Mouse (Mus musculus) myocyte (in vitro differentiated cells): ENCODE measurements at regions not wholly inside any gene's neighbourhood (a gene's known extent, or its start where the extent isn't known, plus 50 kb on each side); places are given as distances from the start of the nearest gene placed in this dataset.

Source experiments
- H3K27me3 ChIP-seq: one replicate; pipeline ENCODE4 v1.6.1; 2011; ENCODE audit not compliant: control insufficient read depth, insufficient read depth, insufficient read length
- H3K36me3 ChIP-seq: one replicate; pipeline ENCODE4 v1.6.1; 2011; ENCODE audit not compliant: control insufficient read depth, insufficient read depth
- H3K4me2 ChIP-seq: one replicate; pipeline ENCODE4 v1.6.1; 2011; ENCODE audit warnings: low read depth, control low read depth
- H3K4me3 ChIP-seq: one replicate; pipeline ENCODE4 v1.5.1; 2011; ENCODE audit warnings: mild to moderate bottlenecking, control low read depth, moderate library complexity
- H3K79me2 ChIP-seq: one replicate; pipeline ENCODE4 v1.6.1; 2011; ENCODE audit not compliant: control insufficient read depth, insufficient read depth
- H3ac ChIP-seq: one replicate; pipeline ENCODE4 v1.6.1; 2011; ENCODE audit not compliant: control insufficient read depth, insufficient read length
- CEBPB ChIP-seq: IDR thresholded peaks from 2 replicates; pipeline ENCODE4 v1.6.1; 2011; ENCODE audit warnings: mild to moderate bottlenecking, moderate library complexity; ENCODE audit not compliant: poor library complexity, insufficient read depth, severe bottlenecking
- E2F4 ChIP-seq: IDR thresholded peaks from one replicate; pipeline ENCODE4 v1.6.1; 2011; ENCODE audit warnings: mild to moderate bottlenecking, control low read depth, moderate library complexity; ENCODE audit not compliant: insufficient read depth
- MAX ChIP-seq: IDR thresholded peaks from one replicate; pipeline ENCODE4 v1.6.1; 2011; ENCODE audit warnings: low read depth, mild to moderate bottlenecking, control low read depth
- MYOD1 ChIP-seq, 3 experiments: IDR thresholded peaks; one replicate each; pipeline ENCODE4 v1.6.1; 2011; ENCODE audit warnings: control low read depth in 2 of 3, low read depth in 2 of 3, mild to moderate bottlenecking in 2 of 3, moderate library complexity in 1 of 3; ENCODE audit not compliant: insufficient read length in 2 of 3, control insufficient read depth in 1 of 3
- MYOG ChIP-seq, 3 experiments: IDR thresholded peaks; one replicate each; pipeline ENCODE4 v1.6.1; 2011; ENCODE audit warnings: control low read depth in 2 of 3, low read depth in 2 of 3, mild to moderate bottlenecking in 2 of 3; ENCODE audit not compliant: insufficient read length in 2 of 3, control insufficient read depth in 1 of 3, insufficient read depth in 1 of 3
- POLR2A ChIP-seq: IDR thresholded peaks from one replicate; pipeline ENCODE4 v1.6.1; 2011; ENCODE audit warnings: low read depth, mild to moderate bottlenecking, control low read depth, moderate library complexity; ENCODE audit not compliant: insufficient read length
- POLR2AphosphoS2 ChIP-seq: IDR thresholded peaks from one replicate; pipeline ENCODE4 v1.6.1; 2011; ENCODE audit warnings: low read depth, control low read depth; ENCODE audit not compliant: insufficient read length
- REST ChIP-seq: IDR thresholded peaks from one replicate; pipeline ENCODE4 v1.6.1; 2011; ENCODE audit warnings: mild to moderate bottlenecking, control low read depth, moderate library complexity; ENCODE audit not compliant: insufficient read depth, insufficient read length
- SRF ChIP-seq: IDR thresholded peaks from one replicate; pipeline ENCODE4 v1.6.1; 2011; ENCODE audit warnings: low read depth; ENCODE audit not compliant: control insufficient read depth, insufficient read length
- TCF12 ChIP-seq: IDR thresholded peaks from one replicate; pipeline ENCODE4 v1.6.1; 2011; ENCODE audit warnings: mild to moderate bottlenecking, control low read depth; ENCODE audit not compliant: poor library complexity, insufficient read depth, severe bottlenecking
- TCF3 ChIP-seq: IDR thresholded peaks from one replicate; pipeline ENCODE4 v1.6.1; 2011; ENCODE audit warnings: low read depth, control low read depth; ENCODE audit not compliant: insufficient read length
- USF1 ChIP-seq: IDR thresholded peaks from one replicate; pipeline ENCODE4 v1.6.1; 2011; ENCODE audit warnings: low read depth, mild to moderate bottlenecking, control low read depth, moderate library complexity

GRCm38 (mm10) chr13:107507336-107507735 is 485.4 kb upstream of the Kif2a start:
- no peak overlapping the region for H3K4me3 ChIP-seq
- TF ChIP-seq MYOD1 (IDR thresholded peaks at IDR 0.05; ENCODE audit: control insufficient read depth in 1 of 3, insufficient read length in 2 of 3, low read depth in 2 of 3) (no peak), POLR2AphosphoS2 (no peak), USF1 (no peak), MYOG (IDR thresholded peaks at IDR 0.05; ENCODE audit: control insufficient read depth in 1 of 3, insufficient read depth in 1 of 3, insufficient read length in 2 of 3, low read depth in 2 of 3) (no peak), SRF (no peak), POLR2A (no peak), TCF3 (no peak)
- H3K4me2 ChIP-seq = no peak overlapping the region
- no peak overlapping the region for H3ac ChIP-seq
- no peaks in the 10 kb centered on the region for H3K36me3 ChIP-seq
- no peaks in the 10 kb centered on the region for H3K79me2 ChIP-seq
- no peaks in the 10 kb centered on the region for H3K27me3 ChIP-seq

- Histone ChIP-seq H3K27me3 (no peaks in the 10 kb centered on the region), H3K36me3 (no peaks in the 10 kb centered on the region), H3K4me2 (no peak overlapping the region), H3ac (no peak overlapping the region), H3K4me3 (no peak overlapping the region), H3K79me2 (no peaks in the 10 kb centered on the region)
- no peak for TF ChIP-seq MYOD1 (IDR thresholded peaks at IDR 0.05; ENCODE audit: control insufficient read depth in 1 of 3, insufficient read length in 2 of 3, low read depth in 2 of 3)
- TF ChIP-seq MAX = no peak
- TF ChIP-seq POLR2A = no peak
- no peak for TF ChIP-seq TCF3
- no peak for TF ChIP-seq SRF
- no peak for TF ChIP-seq TCF12
These were observed 484.9 kb upstream of the Kif2a start for GRCm38 (mm10) chr13:107506832-107507231.

GRCm38 (mm10) chr13:107505318-107505717 is 483.4 kb upstream of the Kif2a start:
- H3K79me2 ChIP-seq = no peaks in the 10 kb centered on the region
- TF ChIP-seq REST (no peak), POLR2A (no peak), TCF3 (no peak), MAX (no peak), USF1 (no peak), TCF12 (no peak), E2F4 (no peak), MYOG (IDR thresholded peaks at IDR 0.05; ENCODE audit: control insufficient read depth in 1 of 3, insufficient read depth in 1 of 3, insufficient read length in 2 of 3, low read depth in 2 of 3) (no peak), CEBPB (no peak), MYOD1 (IDR thresholded peaks at IDR 0.05; ENCODE audit: control insufficient read depth in 1 of 3, insufficient read length in 2 of 3, low read depth in 2 of 3) (no peak), SRF (no peak), POLR2AphosphoS2 (no peak)

GRCm38 (mm10) chr13:107502261-107502660 is 480.3 kb upstream of the Kif2a start:
- TF ChIP-seq MYOG (IDR thresholded peaks at IDR 0.05; ENCODE audit: control insufficient read depth in 1 of 3, insufficient read depth in 1 of 3, insufficient read length in 2 of 3, low read depth in 2 of 3) (no peak), MYOD1 (IDR thresholded peaks at IDR 0.05; ENCODE audit: control insufficient read depth in 1 of 3, insufficient read length in 2 of 3, low read depth in 2 of 3) (no peak), MAX (no peak), TCF3 (no peak), REST (no peak), CEBPB (no peak), E2F4 (no peak), SRF (no peak), POLR2A (no peak), USF1 (no peak), TCF12 (no peak), POLR2AphosphoS2 (no peak)
- Histone ChIP-seq H3K36me3 (no peaks in the 10 kb centered on the region), H3K27me3 (no peaks in the 10 kb centered on the region), H3K4me2 (no peak overlapping the region), H3ac (no peak overlapping the region), H3K4me3 (no peak overlapping the region), H3K79me2 (no peaks in the 10 kb centered on the region)

More at GRCm38 (mm10) chr13:107505318-107505717, 483.4 kb upstream of the Kif2a start:
- Histone ChIP-seq H3K4me3 (no peak overlapping the region), H3K36me3 (no peaks in the 10 kb centered on the region), H3K4me2 (no peak overlapping the region), H3K27me3 (no peaks in the 10 kb centered on the region), H3ac (no peak overlapping the region)

GRCm38 (mm10) chr13:107500776-107501489 is 479.0 kb upstream of the Kif2a start:
- Histone ChIP-seq H3K4me2 (no peak overlapping the region), H3K27me3 (no peaks in the 10 kb centered on the region), H3K36me3 (no peaks in the 10 kb centered on the region), H3K4me3 (no peak overlapping the region), H3K79me2 (no peaks in the 10 kb centered on the region), H3ac (no peak overlapping the region)
- TF ChIP-seq E2F4 = no peak
- no peak for TF ChIP-seq REST
- no peak for TF ChIP-seq USF1
- TF ChIP-seq POLR2AphosphoS2 = no peak
- no peak for TF ChIP-seq TCF12
- no peak for TF ChIP-seq MAX
- no peak for TF ChIP-seq MYOD1 (IDR thresholded peaks at IDR 0.05; ENCODE audit: control insufficient read depth in 1 of 3, insufficient read length in 2 of 3, low read depth in 2 of 3)
- TF ChIP-seq CEBPB = no peak
- no peak for TF ChIP-seq MYOG (IDR thresholded peaks at IDR 0.05; ENCODE audit: control insufficient read depth in 1 of 3, insufficient read depth in 1 of 3, insufficient read length in 2 of 3, low read depth in 2 of 3)
- no peak for TF ChIP-seq TCF3
- no peak for TF ChIP-seq SRF
- TF ChIP-seq POLR2A = no peak
